Mouse (Mus musculus): ENCODE data around the gene Hoxd4. TPM values are rescaled to one million over a fixed set of nuclear protein-coding genes. Genes with fewer than 3 reads are reported as not detected.

The Hoxd4 gene
- polyA plus RNA-seq, 1 experiment, result 2.9 TPM

- Histone ChIP-seq H3K27me3 (ENCODE audit: control insufficient read depth, insufficient read depth, low read length) (peaks cover 54% of the 10 kb centered on the region), H3K27ac (ENCODE audit: insufficient read depth, low read depth, low read length) (no peak overlapping the region), H3K4me3 (ENCODE audit: low read depth, low read length) (no peak overlapping the region), H3K4me1 (ENCODE audit: control insufficient read depth, insufficient read depth, insufficient read length, low read length) (no peaks in the 10 kb centered on the region; the same call in 1 of the 2 replicates), H3K36me3 (ENCODE audit: control insufficient read depth, insufficient read depth, low read length) (no peaks in the 10 kb centered on the region)
- TF ChIP-seq CTCF (IDR thresholded peaks at IDR 0.05; ENCODE audit: extremely low read depth, insufficient read length, insufficient replicate concordance, low read depth, low read length), result no peak
- TF ChIP-seq POLR2A (IDR thresholded peaks at IDR 0.05; ENCODE audit: low read depth, low read length), result no peak
- WGBS, result 56% methylated on average over 2 of the region's 3 CpGs
Measured at GRCm38 (mm10) chr2:74741252-74741978, 29.7 kb downstream of the Hoxd4 start.

GRCm38 (mm10) chr2:74741979-74742277 is 30.2 kb downstream of the Hoxd4 start:
- no peak overlapping the region for H3K4me3 ChIP-seq (ENCODE audit: low read depth, low read length)
- no peak for TF ChIP-seq POLR2A (IDR thresholded peaks at IDR 0.05; ENCODE audit: low read depth, low read length)
- TF ChIP-seq CTCF (IDR thresholded peaks at IDR 0.05; ENCODE audit: extremely low read depth, insufficient read length, insufficient replicate concordance, low read depth, low read length), result no peak
- H3K36me3 ChIP-seq (ENCODE audit: control insufficient read depth, insufficient read depth, low read length), result no peaks in the 10 kb centered on the region
- no peak overlapping the region for H3K27ac ChIP-seq (ENCODE audit: insufficient read depth, low read depth, low read length)
- peaks cover 58% of the 10 kb centered on the region for H3K27me3 ChIP-seq (ENCODE audit: control insufficient read depth, insufficient read depth, low read length)
- no peaks in the 10 kb centered on the region; the same call in 1 of the 2 replicates for H3K4me1 ChIP-seq (ENCODE audit: control insufficient read depth, insufficient read depth, insufficient read length, low read length)

GRCm38 (mm10) chr2:74745540-74746297 is 34.0 kb downstream of the Hoxd4 start:
- 25% methylated on average over 6 of the region's 6 CpGs for WGBS
- H3K27me3 ChIP-seq (ENCODE audit: control insufficient read depth, insufficient read depth, low read length), result peaks cover 56% of the 10 kb centered on the region
- H3K27ac ChIP-seq (ENCODE audit: insufficient read depth, low read depth, low read length), result no peak overlapping the region
- TF ChIP-seq POLR2A (IDR thresholded peaks at IDR 0.05; ENCODE audit: low read depth, low read length) (no peak), CTCF (IDR thresholded peaks at IDR 0.05; ENCODE audit: extremely low read depth, insufficient read length, insufficient replicate concordance, low read depth, low read length) (no peak)
- H3K36me3 ChIP-seq (ENCODE audit: control insufficient read depth, insufficient read depth, low read length), result no peaks in the 10 kb centered on the region
- peaks cover 3% of the 10 kb centered on the region; the same call in 1 of the 2 replicates for H3K4me1 ChIP-seq (ENCODE audit: control insufficient read depth, insufficient read depth, insufficient read length, low read length)
- no peak overlapping the region for H3K4me3 ChIP-seq (ENCODE audit: low read depth, low read length)

- no peaks in the 10 kb centered on the region for H3K36me3 ChIP-seq (ENCODE audit: control insufficient read depth, insufficient read depth, low read length)
- no peak overlapping the region for H3K4me3 ChIP-seq (ENCODE audit: low read depth, low read length)
- H3K27ac ChIP-seq (ENCODE audit: insufficient read depth, low read depth, low read length), result no peak overlapping the region
- peaks cover 3% of the 10 kb centered on the region; the same call in 1 of the 2 replicates for H3K4me1 ChIP-seq (ENCODE audit: control insufficient read depth, insufficient read depth, insufficient read length, low read length)
- TF ChIP-seq POLR2A (IDR thresholded peaks at IDR 0.05; ENCODE audit: low read depth, low read length), result no peak
- TF ChIP-seq CTCF (IDR thresholded peaks at IDR 0.05; ENCODE audit: extremely low read depth, insufficient read length, insufficient replicate concordance, low read depth, low read length), result no peak
- WGBS, result 25% methylated on average over 58 of the region's 58 CpGs
- peaks cover 62% of the 10 kb centered on the region for H3K27me3 ChIP-seq (ENCODE audit: control insufficient read depth, insufficient read depth, low read length)
Measured at GRCm38 (mm10) chr2:74746298-74746921, 34.7 kb downstream of the Hoxd4 start.

GRCm38 (mm10) chr2:74747006-74747405 is 35.3 kb downstream of the Hoxd4 start:
- Histone ChIP-seq H3K4me3 (ENCODE audit: low read depth, low read length) (no peak overlapping the region), H3K27ac (ENCODE audit: insufficient read depth, low read depth, low read length) (no peak overlapping the region), H3K27me3 (ENCODE audit: control insufficient read depth, insufficient read depth, low read length) (peaks cover 64% of the 10 kb centered on the region)

GRCm38 (mm10) chr2:74747661-74748141 is 36.0 kb downstream of the Hoxd4 start:
- TF ChIP-seq CTCF (IDR thresholded peaks at IDR 0.05; ENCODE audit: extremely low read depth, insufficient read length, insufficient replicate concordance, low read depth, low read length), result no peak
- no peak for TF ChIP-seq POLR2A (IDR thresholded peaks at IDR 0.05; ENCODE audit: low read depth, low read length)
- Histone ChIP-seq H3K4me3 (ENCODE audit: low read depth, low read length) (no peak overlapping the region), H3K36me3 (ENCODE audit: control insufficient read depth, insufficient read depth, low read length) (no peaks in the 10 kb centered on the region), H3K27me3 (ENCODE audit: control insufficient read depth, insufficient read depth, low read length) (peaks cover 71% of the 10 kb centered on the region), H3K27ac (ENCODE audit: insufficient read depth, low read depth, low read length) (no peak overlapping the region), H3K4me1 (ENCODE audit: control insufficient read depth, insufficient read depth, insufficient read length, low read length) (peaks cover 3% of the 10 kb centered on the region; the same call in 1 of the 2 replicates)
- 42% methylated on average over 11 of the region's 11 CpGs for WGBS

More at GRCm38 (mm10) chr2:74747006-74747405, 35.3 kb downstream of the Hoxd4 start:
- Histone ChIP-seq H3K4me1 (ENCODE audit: control insufficient read depth, insufficient read depth, insufficient read length, low read length) (peaks cover 3% of the 10 kb centered on the region; the same call in 1 of the 2 replicates), H3K36me3 (ENCODE audit: control insufficient read depth, insufficient read depth, low read length) (no peaks in the 10 kb centered on the region)
- TF ChIP-seq POLR2A (IDR thresholded peaks at IDR 0.05; ENCODE audit: low read depth, low read length), result no peak
- TF ChIP-seq CTCF (IDR thresholded peaks at IDR 0.05; ENCODE audit: extremely low read depth, insufficient read length, insufficient replicate concordance, low read depth, low read length), result no peak
- WGBS, result 27% methylated on average over 24 of the region's 24 CpGs
